ENCODE assay signal across 8 mouse cellular contexts in the genomic region with DNA sequence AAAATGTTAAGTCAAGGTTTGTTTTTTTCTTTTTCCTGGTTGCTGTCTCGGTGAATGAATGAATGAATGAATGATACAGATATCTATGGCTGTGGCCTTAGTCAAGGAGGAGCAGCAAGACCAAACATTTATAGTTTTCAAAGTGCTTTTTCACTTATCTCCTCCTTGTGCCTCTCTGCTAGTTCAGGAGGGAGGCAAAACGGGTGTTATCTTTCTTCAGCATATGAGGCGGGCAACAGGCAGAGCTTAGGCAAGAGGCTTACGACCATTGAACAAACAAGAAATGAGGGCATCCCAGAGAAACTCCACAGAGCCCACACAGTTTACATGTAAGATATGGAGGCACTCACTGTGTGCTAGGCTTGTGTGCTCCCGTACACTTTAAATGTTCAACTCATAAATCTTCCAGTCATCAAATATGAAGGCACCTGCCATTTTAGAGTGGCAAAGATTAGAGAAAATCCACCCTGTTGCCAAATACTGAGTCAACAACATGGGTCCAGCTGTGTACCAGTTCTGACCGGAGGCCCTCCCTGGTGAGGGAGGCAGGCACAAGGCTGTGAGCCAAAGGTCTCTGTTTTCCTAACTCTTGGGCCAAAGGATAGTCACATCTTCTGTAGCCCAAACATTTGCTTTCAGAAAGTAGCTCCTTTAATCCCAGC. TPM values are rescaled to one million over a fixed set of nuclear protein-coding genes. Genes with fewer than 3 reads are reported as not detected.
DNase-seq lines count a peak whose midpoint lies in the region; ATAC-seq and TF ChIP-seq lines count a peak whose summit lies in the region.
"Had no signal": no experiment of that assay in that cellular context is flagged by ENCODE, and none has a peak within 500 bp of the region (broad histone marks: within the 10 kb centered on the region; RNA-seq: fewer than 3 reads in every experiment).

No protein-coding gene starts in this region.

- peak; percentile 62 for DNase-seq in kidney, adult 18-20 months
- peak; percentile 82 for DNase-seq in MEL (ENCODE audit: low read depth, low spot score)
- DNase-seq in c-Kit-negative CD71-positive TER-119-positive erythroid progenitor cells, embryonic 14.5 days (ENCODE audit: low read depth, low spot score), result peak; percentile 78
- DNase-seq in liver, embryonic 14.5 days (ENCODE audit: low read depth in 3 of 3, low spot score in 3 of 3), result peak; percentile 84 to 88 (median 84)
- DNase-seq in layer of hippocampus, postnatal 36 days, result no peak
- DNase-seq in layer of hippocampus, adult 9-11 months, result no peak

- no peak overlapping the region for H3K4me3 ChIP-seq in kidney, embryonic 14.5 days (ENCODE audit: low read length)
- H3K4me3 ChIP-seq in MEL (ENCODE audit: control insufficient read depth in 1 of 2, insufficient read depth in 1 of 2, low read depth in 2 of 2, low read length in 2 of 2), result no peak overlapping the region
- H3K4me3 ChIP-seq in liver, embryonic 14.5 days (ENCODE audit: insufficient read depth in 1 of 2, low read depth in 2 of 2, low read length in 2 of 2), result peak overlapping the region; percentile 10 to 28; a peak in 3 of 4 replicates
- H3K4me3 ChIP-seq: midbrain, embryonic 12.5 days had no signal

- no peak for TF ChIP-seq RAD21 in MEL (IDR thresholded peaks at IDR 0.05; ENCODE audit: low read depth, low read length)

- H3K79me2 ChIP-seq in MEL (ENCODE audit: control insufficient read depth, insufficient read depth, low read length, poor library complexity), result no peaks in the 10 kb centered on the region

- no peaks in the 10 kb centered on the region for H3K27me3 ChIP-seq in kidney, embryonic 14.5 days (ENCODE audit: control insufficient read depth, insufficient read depth, low read length)
- H3K27me3 ChIP-seq in MEL (ENCODE audit: control insufficient read depth in 1 of 2, insufficient read depth in 2 of 2, low read length in 2 of 2), result no peaks in the 10 kb centered on the region
- H3K27me3 ChIP-seq in liver, embryonic 14.5 days (ENCODE audit: control insufficient read depth, insufficient read depth, low read length), result no peaks in the 10 kb centered on the region
- H3K27me3 ChIP-seq: midbrain, embryonic 12.5 days had no signal

- no peak overlapping the region for H3K4me2 ChIP-seq in kidney, embryonic 14.5 days (replicated peaks; ENCODE audit: low read depth, low read length)
- H3K4me2 ChIP-seq in liver, embryonic 14.5 days (ENCODE audit: low read depth), result peak overlapping the region; percentile 65
- H3K4me2 ChIP-seq: midbrain, embryonic 12.5 days had no signal

- no peak overlapping the region for H3K27ac ChIP-seq in kidney, embryonic 14.5 days (ENCODE audit: low read depth, low read length)
- H3K27ac ChIP-seq in MEL (ENCODE audit: control insufficient read depth, low read depth, low read length), result peak overlapping the region; percentile 91
- peak overlapping the region; percentile 100 for H3K27ac ChIP-seq in liver, embryonic 14.5 days
- H3K27ac ChIP-seq: midbrain, embryonic 12.5 days had no signal

- H3K4me1 ChIP-seq in kidney, embryonic 14.5 days (ENCODE audit: control insufficient read depth, insufficient read depth, low read length), result peaks cover 17% of the 10 kb centered on the region; the same call in 1 of the 2 replicates
- H3K4me1 ChIP-seq in MEL (ENCODE audit: control insufficient read depth in 1 of 2, insufficient read depth in 2 of 2, low read length in 2 of 2), result peaks cover 27 to 61% of the 10 kb centered on the region in 2 experiments
- peaks cover 96% of the 10 kb centered on the region in 2 experiments for H3K4me1 ChIP-seq in liver, embryonic 14.5 days (replicated peaks; ENCODE audit: control insufficient read depth in 2 of 2, insufficient read depth in 2 of 2, low read length in 1 of 2)

- TF ChIP-seq CTCF in MEL (IDR thresholded peaks at IDR 0.05 in 2 of 3, conservative IDR thresholded peaks at IDR 0.05 in 1 of 3; ENCODE audit: control insufficient read depth in 1 of 3, insufficient read depth in 1 of 3, low read depth in 2 of 3, low read length in 3 of 3, poor library complexity in 1 of 3, severe bottlenecking in 1 of 3), result no peak
- no peak for TF ChIP-seq CTCF in liver, embryonic 14.5 days (IDR thresholded peaks at IDR 0.05; ENCODE audit: low read depth)

- peaks cover 3% of the 10 kb centered on the region; the same call in 1 of the 2 replicates for H3K9me3 ChIP-seq in kidney, embryonic 14.5 days (ENCODE audit: control insufficient read depth, low read length)
- H3K9me3 ChIP-seq in MEL (replicated peaks; ENCODE audit: insufficient read depth, low read length), result no peaks in the 10 kb centered on the region
- H3K9me3 ChIP-seq in liver, embryonic 14.5 days (ENCODE audit: control insufficient read depth, low read length), result no peaks in the 10 kb centered on the region
- H3K9me3 ChIP-seq: midbrain, embryonic 12.5 days had no signal

- no peak for TF ChIP-seq POLR2A in MEL (IDR thresholded peaks at IDR 0.05; ENCODE audit: control insufficient read depth in 1 of 2, insufficient read depth in 1 of 2, low read depth in 1 of 2, low read length in 2 of 2, poor library complexity in 1 of 2)

- peaks cover 4% of the 10 kb centered on the region for H3K36me3 ChIP-seq in kidney, embryonic 14.5 days (ENCODE audit: control insufficient read depth, insufficient read depth, low read length)
- H3K36me3 ChIP-seq in MEL (ENCODE audit: control insufficient read depth in 1 of 2, insufficient read depth in 2 of 2, low read length in 2 of 2), result peaks cover 0 to 53% of the 10 kb centered on the region in 2 experiments; a peak in 2 of 4 replicates
- peaks cover 23% of the 10 kb centered on the region for H3K36me3 ChIP-seq in liver, embryonic 14.5 days (replicated peaks; ENCODE audit: control insufficient read depth, insufficient read depth, low read depth)

- peak; percentile 92 to 94 for TF ChIP-seq EP300 in MEL (IDR thresholded peaks at IDR 0.05; ENCODE audit: low read depth in 1 of 2, low read length in 2 of 2)
- peak; percentile 98 for TF ChIP-seq EP300 in liver, embryonic 14.5 days (IDR thresholded peaks at IDR 0.05; ENCODE audit: low read depth)

- ATAC-seq in kidney, embryonic 14.5 days (ENCODE audit: low FRiP score, low TSS enrichment), result no peak
- ATAC-seq in liver, embryonic 14.5 days (ENCODE audit: insufficient read depth), result peak; percentile 77

- WGBS in kidney, embryonic 14.5 days, result 75% methylated on average over 6 of the region's 6 CpGs
- 9% methylated on average over 6 of the region's 6 CpGs for WGBS in liver, embryonic 14.5 days (ENCODE audit: insufficient replicate concordance)

- no peak overlapping the region for H3K9ac ChIP-seq in kidney, embryonic 14.5 days (ENCODE audit: low read depth, low read length)
- peak overlapping the region; percentile 21; the same call in 1 of the 2 replicates for H3K9ac ChIP-seq in MEL (ENCODE audit: control insufficient read depth, low read depth, low read length, poor library complexity, severe bottlenecking)
- H3K9ac ChIP-seq in liver, embryonic 14.5 days (replicated peaks), result peak overlapping the region; percentile 78
- H3K9ac ChIP-seq: midbrain, embryonic 12.5 days had no signal

TF ChIP-seq in MEL, 35 proteins besides CTCF, POLR2A, EP300 and RAD21 (continues in another document):
- TF ChIP-seq MAZ (IDR thresholded peaks at IDR 0.05; ENCODE audit: low read depth, low read length) (peak; percentile 59; the same call in 1 of the 2 replicates), GATA1 (IDR thresholded peaks at IDR 0.05; ENCODE audit: low read depth, low read length) (peak; percentile 93), BHLHE40 (IDR thresholded peaks at IDR 0.05; ENCODE audit: borderline replicate concordance, low read depth, low read length) (peak; percentile 48; the same call in 1 of the 2 replicates), GABPA (IDR thresholded peaks at IDR 0.05; ENCODE audit: low read depth, low read length) (no peak), TCF12 (IDR thresholded peaks at IDR 0.05; ENCODE audit: low read depth, low read length) (peak; percentile 94), ZC3H11A (IDR thresholded peaks at IDR 0.05; ENCODE audit: low read depth, low read length) (no peak), RCOR1 (IDR thresholded peaks at IDR 0.05; ENCODE audit: low read depth, low read length) (peak; percentile 88), NRF1 (IDR thresholded peaks at IDR 0.05; ENCODE audit: insufficient read depth, low read depth, low read length, poor library complexity, severe bottlenecking) (no peak), ETS1 (IDR thresholded peaks at IDR 0.05; ENCODE audit: low read depth, low read length) (peak; percentile 86), SMC3 (IDR thresholded peaks at IDR 0.05; ENCODE audit: low read depth, low read length) (0 out of 2 replicates have a peak, but pooled peaks have one; percentile 10), TAL1 (IDR thresholded peaks at IDR 0.05; ENCODE audit: low read length) (peak; percentile 95), HCFC1 (IDR thresholded peaks at IDR 0.05; ENCODE audit: low read depth, low read length) (peak; percentile 25; the same call in 1 of the 2 replicates), ZKSCAN1 (IDR thresholded peaks at IDR 0.05; ENCODE audit: low read depth, low read length) (0 out of 2 replicates have a peak, but pooled peaks have one; percentile 18), SIN3A (IDR thresholded peaks at IDR 0.05; ENCODE audit: low read length) (peak; percentile 80), MXI1 (IDR thresholded peaks at IDR 0.05; ENCODE audit: low read depth, low read length) (0 out of 2 replicates have a peak, but pooled peaks have one; percentile 34), KAT2A (conservative IDR thresholded peaks at IDR 0.05; ENCODE audit: low read depth, low read length) (no peak), USF2 (IDR thresholded peaks at IDR 0.05; ENCODE audit: borderline replicate concordance in 1 of 2, insufficient read depth in 1 of 2, low read depth in 1 of 2, low read length in 2 of 2) (no peak)

RNA-seq across cellular contexts. Expression of a gene that starts 17.2 kb away (rescaled TPM):
- polyA plus RNA-seq in kidney, embryonic 14.5 days (2014; fragmentation: Nextera tagmentation; extraction: Ambion mirVana), result 66.9 and 96.1 TPM in 2 replicates
- total RNA-seq in MEL (2012; rRNA removed), result 4.8 and 6.5 TPM in 2 replicates
- polyA plus RNA-seq in MEL (2012; ENCODE audit: insufficient read depth in 1 of 2, insufficient read length in 2 of 2, low read depth in 1 of 2, low replicate concordance in 2 of 2, missing spikeins in 1 of 2), result 10 to 100 TPM in 1 of 2 experiments, not detected in 1; 23.9 TPM
- polyA plus RNA-seq in liver, embryonic 14.5 days (2012; rRNA removed), result 72.2 and 81.6 TPM in 2 replicates
- 172 and 186 TPM in 2 replicates for polyA plus RNA-seq in liver, embryonic 14.5 days (2014; fragmentation: Nextera tagmentation; extraction: Ambion mirVana)
- 100 to 1,000 TPM; 116 to 141 TPM for total RNA-seq in layer of hippocampus, postnatal 36 days (2021)

RNA-seq across cellular contexts. Expression of a gene that starts 33.4 kb away (rescaled TPM):
- 107 and 124 TPM in 2 replicates for polyA plus RNA-seq in kidney, embryonic 14.5 days (2014; fragmentation: Nextera tagmentation; extraction: Ambion mirVana)
- 59.3 and 68.3 TPM in 2 replicates for total RNA-seq in MEL (2012; rRNA removed)
- polyA plus RNA-seq in MEL (2012; ENCODE audit: insufficient read depth in 1 of 2, insufficient read length in 2 of 2, low read depth in 1 of 2, low replicate concordance in 2 of 2, missing spikeins in 1 of 2), result 100 to 1,000 TPM in 1 of 2 experiments, not detected in 1; 131 TPM
- 25.1 and 47.1 TPM in 2 replicates for polyA plus RNA-seq in liver, embryonic 14.5 days (2012; rRNA removed)
- 80.9 and 82.6 TPM in 2 replicates for polyA plus RNA-seq in liver, embryonic 14.5 days (2014; fragmentation: Nextera tagmentation; extraction: Ambion mirVana)
- 1 to 10 TPM; 2.0 to 3.1 TPM for total RNA-seq in layer of hippocampus, postnatal 36 days (2021)

Comparison
In these comparisons a context has a peak if more than half of its experiments do, and no peak if none do; other contexts are left out.
1. DNase-seq: peak in kidney, adult 18-20 months (single experiment), MEL (single experiment), c-Kit-negative CD71-positive TER-119-positive erythroid progenitor cells, embryonic 14.5 days (single experiment) and liver, embryonic 14.5 days (3 of 3); none in layer of hippocampus, postnatal 36 days (0 of 2) and layer of hippocampus, adult 9-11 months (single experiment).
2. H3K4me3 ChIP-seq: peak in liver, embryonic 14.5 days (2 of 2); none in kidney, embryonic 14.5 days (single experiment) and MEL (0 of 2).